Mouse (Mus musculus): ENCODE measurements around the gene Col6a5. TPM values are rescaled to one million over a fixed set of nuclear protein-coding genes. Genes with fewer than 3 reads are reported as not detected.

Gene Col6a5
- polyA plus RNA-seq, 1 experiment from 2014 or later, result 0.03 TPM

- Histone ChIP-seq H3K36me3 (ENCODE audit: control insufficient read depth, insufficient read depth, low read length) (no peaks in the 10 kb centered on the region), H3K9me3 (ENCODE audit: control insufficient read depth, low read length) (no peaks in the 10 kb centered on the region), H3K4me1 (ENCODE audit: control insufficient read depth, insufficient read depth, low read length) (no peaks in the 10 kb centered on the region), H3K4me2 (no peak overlapping the region), H3K4me3 (ENCODE audit: low read depth, low read length) (no peak overlapping the region), H3K27ac (ENCODE audit: low read depth, low read length) (no peak overlapping the region), H3K9ac (ENCODE audit: low read length) (no peak overlapping the region), H3K27me3 (ENCODE audit: control insufficient read depth, insufficient read depth, low read length) (no peaks in the 10 kb centered on the region)
- DNase-seq (ENCODE audit: low spot score, missing footprints) (no peak), ATAC-seq (ENCODE audit: low FRiP score) (no peak)
- WGBS, result 85% methylated on average over 4 of the region's 4 CpGs
These were observed 79.7 kb downstream of the Col6a5 start for GRCm38 (mm10) chr9:105880743-105881142.

GRCm38 (mm10) chr9:105878365-105879108 is 81.9 kb downstream of the Col6a5 start:
- no peaks in the 10 kb centered on the region for H3K36me3 ChIP-seq (ENCODE audit: control insufficient read depth, insufficient read depth, low read length)
- H3K4me1 ChIP-seq (ENCODE audit: control insufficient read depth, insufficient read depth, low read length), result no peaks in the 10 kb centered on the region
- WGBS, result 80% methylated on average over 11 of the region's 11 CpGs
- no peak overlapping the region for H3K4me3 ChIP-seq (ENCODE audit: low read depth, low read length)
- DNase-seq (ENCODE audit: low spot score, missing footprints), result no peak
- no peak for ATAC-seq (ENCODE audit: low FRiP score)
- H3K9me3 ChIP-seq (ENCODE audit: control insufficient read depth, low read length), result no peaks in the 10 kb centered on the region
- no peak overlapping the region for H3K27ac ChIP-seq (ENCODE audit: low read depth, low read length)
- no peaks in the 10 kb centered on the region for H3K27me3 ChIP-seq (ENCODE audit: control insufficient read depth, insufficient read depth, low read length)
- H3K9ac ChIP-seq (ENCODE audit: low read length), result no peak overlapping the region
- no peak overlapping the region for H3K4me2 ChIP-seq

- 90% methylated on average over 4 of the region's 4 CpGs for WGBS
- no peaks in the 10 kb centered on the region for H3K36me3 ChIP-seq (ENCODE audit: control insufficient read depth, insufficient read depth, low read length)
- no peaks in the 10 kb centered on the region for H3K9me3 ChIP-seq (ENCODE audit: control insufficient read depth, low read length)
- H3K9ac ChIP-seq (ENCODE audit: low read length), result no peak overlapping the region
- ATAC-seq (ENCODE audit: low FRiP score) (no peak), DNase-seq (ENCODE audit: low spot score, missing footprints) (no peak)
- H3K27me3 ChIP-seq (ENCODE audit: control insufficient read depth, insufficient read depth, low read length), result no peaks in the 10 kb centered on the region
- H3K4me2 ChIP-seq, result no peak overlapping the region
- no peak overlapping the region for H3K27ac ChIP-seq (ENCODE audit: low read depth, low read length)
- H3K4me1 ChIP-seq (ENCODE audit: control insufficient read depth, insufficient read depth, low read length), result no peaks in the 10 kb centered on the region
- no peak overlapping the region for H3K4me3 ChIP-seq (ENCODE audit: low read depth, low read length)
These were observed 84.3 kb downstream of the Col6a5 start for GRCm38 (mm10) chr9:105876124-105876523.

GRCm38 (mm10) chr9:105871643-105872042 is 88.8 kb downstream of the Col6a5 start:
- Histone ChIP-seq H3K36me3 (ENCODE audit: control insufficient read depth, insufficient read depth, low read length) (no peaks in the 10 kb centered on the region), H3K9ac (ENCODE audit: low read length) (no peak overlapping the region), H3K27me3 (ENCODE audit: control insufficient read depth, insufficient read depth, low read length) (no peaks in the 10 kb centered on the region), H3K4me3 (ENCODE audit: low read depth, low read length) (no peak overlapping the region), H3K27ac (ENCODE audit: low read depth, low read length) (no peak overlapping the region), H3K9me3 (ENCODE audit: control insufficient read depth, low read length) (no peaks in the 10 kb centered on the region), H3K4me1 (ENCODE audit: control insufficient read depth, insufficient read depth, low read length) (no peaks in the 10 kb centered on the region), H3K4me2 (no peak overlapping the region)
- ATAC-seq (ENCODE audit: low FRiP score), result no peak
- 81% methylated on average over 14 of the region's 14 CpGs for WGBS
- DNase-seq (ENCODE audit: low spot score, missing footprints), result no peak

- ATAC-seq (ENCODE audit: low FRiP score), result 0 out of 2 replicates have a peak, but pooled peaks have one; percentile 19
- Histone ChIP-seq H3K4me2 (no peak overlapping the region), H3K4me1 (ENCODE audit: control insufficient read depth, insufficient read depth, low read length) (no peaks in the 10 kb centered on the region), H3K9me3 (ENCODE audit: control insufficient read depth, low read length) (no peaks in the 10 kb centered on the region), H3K27me3 (ENCODE audit: control insufficient read depth, insufficient read depth, low read length) (no peaks in the 10 kb centered on the region), H3K9ac (ENCODE audit: low read length) (no peak overlapping the region), H3K36me3 (ENCODE audit: control insufficient read depth, insufficient read depth, low read length) (no peaks in the 10 kb centered on the region), H3K27ac (ENCODE audit: low read depth, low read length) (no peak overlapping the region), H3K4me3 (ENCODE audit: low read depth, low read length) (no peak overlapping the region)
- peak; percentile 93 for DNase-seq (ENCODE audit: low spot score, missing footprints)
- WGBS, result 16% methylated on average over 6 of the region's 6 CpGs
These were observed 102.7 kb downstream of the Col6a5 start for GRCm38 (mm10) chr9:105857773-105858172.

DNA sequence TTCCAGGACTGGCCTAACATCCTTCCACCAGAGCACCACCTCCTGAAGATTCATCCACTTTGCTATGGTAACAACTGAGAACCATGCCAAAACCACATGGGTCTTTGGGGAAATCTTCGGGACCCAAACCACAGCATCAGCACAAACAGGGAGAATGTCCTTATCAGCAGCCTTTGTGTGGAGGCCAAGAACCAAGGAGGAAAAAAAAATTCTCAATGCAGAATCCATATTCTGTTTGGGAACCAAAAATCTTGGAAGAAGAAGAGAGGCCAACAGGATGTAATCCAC is 107.7 kb downstream of the Col6a5 start:
- 84% methylated on average over 1 of the region's 1 CpGs for WGBS
- no peak overlapping the region for H3K9ac ChIP-seq (ENCODE audit: low read length)
- no peak overlapping the region for H3K4me2 ChIP-seq
- no peaks in the 10 kb centered on the region for H3K36me3 ChIP-seq (ENCODE audit: control insufficient read depth, insufficient read depth, low read length)
- no peaks in the 10 kb centered on the region for H3K9me3 ChIP-seq (ENCODE audit: control insufficient read depth, low read length)
- no peak overlapping the region for H3K4me3 ChIP-seq (ENCODE audit: low read depth, low read length)
- ATAC-seq (ENCODE audit: low FRiP score), result no peak
- no peaks in the 10 kb centered on the region for H3K4me1 ChIP-seq (ENCODE audit: control insufficient read depth, insufficient read depth, low read length)
- H3K27me3 ChIP-seq (ENCODE audit: control insufficient read depth, insufficient read depth, low read length), result no peaks in the 10 kb centered on the region
- H3K27ac ChIP-seq (ENCODE audit: low read depth, low read length), result no peak overlapping the region
- no peak for DNase-seq (ENCODE audit: low spot score, missing footprints)

GRCm38 (mm10) chr9:105852015-105852777 is 108.2 kb downstream of the Col6a5 start:
- no peaks in the 10 kb centered on the region for H3K36me3 ChIP-seq (ENCODE audit: control insufficient read depth, insufficient read depth, low read length)
- no peak overlapping the region for H3K4me2 ChIP-seq
- no peak overlapping the region for H3K27ac ChIP-seq (ENCODE audit: low read depth, low read length)
- ATAC-seq (ENCODE audit: low FRiP score), result no peak
- no peak overlapping the region for H3K9ac ChIP-seq (ENCODE audit: low read length)
- DNase-seq (ENCODE audit: low spot score, missing footprints), result no peak
- H3K27me3 ChIP-seq (ENCODE audit: control insufficient read depth, insufficient read depth, low read length), result no peaks in the 10 kb centered on the region
- no peaks in the 10 kb centered on the region for H3K4me1 ChIP-seq (ENCODE audit: control insufficient read depth, insufficient read depth, low read length)
- WGBS, result 89% methylated on average over 14 of the region's 14 CpGs
- H3K9me3 ChIP-seq (ENCODE audit: control insufficient read depth, low read length), result no peaks in the 10 kb centered on the region
- H3K4me3 ChIP-seq (ENCODE audit: low read depth, low read length), result no peak overlapping the region

DNA sequence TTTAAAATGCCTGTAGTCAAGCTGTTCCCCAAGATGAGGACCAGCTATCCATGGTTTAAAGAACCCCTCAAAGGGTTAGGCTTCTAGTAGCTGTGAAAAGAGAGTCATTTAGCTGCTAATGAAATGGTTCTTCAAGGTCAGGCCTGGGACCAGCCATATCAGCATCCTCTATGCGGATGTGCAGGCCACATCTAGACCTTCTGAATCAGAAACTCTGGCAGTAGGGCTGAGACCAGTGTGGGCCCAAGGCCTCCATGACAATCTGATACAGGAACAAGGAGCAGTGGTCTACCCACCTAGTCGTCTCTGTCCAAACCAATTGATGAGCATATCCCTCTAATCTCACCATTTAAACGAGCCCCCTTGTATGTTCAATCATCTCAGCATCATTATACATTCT is 109.4 kb downstream of the Col6a5 start:
- WGBS, result 87% methylated on average over 3 of the region's 3 CpGs

GRCm38 (mm10) chr9:105848396-105848795 is 112.0 kb downstream of the Col6a5 start:
- no peak overlapping the region for H3K27ac ChIP-seq (ENCODE audit: low read depth, low read length)
- DNase-seq (ENCODE audit: low spot score, missing footprints), result no peak
- H3K9me3 ChIP-seq (ENCODE audit: control insufficient read depth, low read length), result no peaks in the 10 kb centered on the region
- no peaks in the 10 kb centered on the region for H3K36me3 ChIP-seq (ENCODE audit: control insufficient read depth, insufficient read depth, low read length)
- H3K4me3 ChIP-seq (ENCODE audit: low read depth, low read length), result no peak overlapping the region
- no peak overlapping the region for H3K9ac ChIP-seq (ENCODE audit: low read length)
- H3K4me2 ChIP-seq, result no peak overlapping the region
- H3K4me1 ChIP-seq (ENCODE audit: control insufficient read depth, insufficient read depth, low read length), result no peaks in the 10 kb centered on the region
- no peak for ATAC-seq (ENCODE audit: low FRiP score)
- H3K27me3 ChIP-seq (ENCODE audit: control insufficient read depth, insufficient read depth, low read length), result no peaks in the 10 kb centered on the region
- 71% methylated on average over 4 of the region's 4 CpGs for WGBS

More for the DNA sequence above, 109.4 kb downstream of the Col6a5 start:
- Histone ChIP-seq H3K36me3 (ENCODE audit: control insufficient read depth, insufficient read depth, low read length) (no peaks in the 10 kb centered on the region), H3K4me1 (ENCODE audit: control insufficient read depth, insufficient read depth, low read length) (no peaks in the 10 kb centered on the region), H3K4me3 (ENCODE audit: low read depth, low read length) (no peak overlapping the region), H3K4me2 (no peak overlapping the region), H3K9ac (ENCODE audit: low read length) (no peak overlapping the region), H3K9me3 (ENCODE audit: control insufficient read depth, low read length) (no peaks in the 10 kb centered on the region), H3K27me3 (ENCODE audit: control insufficient read depth, insufficient read depth, low read length) (no peaks in the 10 kb centered on the region), H3K27ac (ENCODE audit: low read depth, low read length) (no peak overlapping the region)
- ATAC-seq (ENCODE audit: low FRiP score) (no peak), DNase-seq (ENCODE audit: low spot score, missing footprints) (no peak)

Data from midbrain, embryonic 11.5 days (tissue).